Mouse (Mus musculus): Measurements from ENCODE around the gene Pilra.
"Not testable (repeated sequence)": the region's sequence is repeated elsewhere in the genome, so short reads cannot be mapped to it uniquely, and the experiment has no call there.

The Pilra gene

GRCm38 (mm10) chr5:137835966-137836520, at the start of gene Pilra:
Gene Pilra, minus strand, starts transcription at chr5:137836281.
- not testable (repeated sequence) for DNase-seq (ENCODE audit: low read depth, low spot score)

DNA sequence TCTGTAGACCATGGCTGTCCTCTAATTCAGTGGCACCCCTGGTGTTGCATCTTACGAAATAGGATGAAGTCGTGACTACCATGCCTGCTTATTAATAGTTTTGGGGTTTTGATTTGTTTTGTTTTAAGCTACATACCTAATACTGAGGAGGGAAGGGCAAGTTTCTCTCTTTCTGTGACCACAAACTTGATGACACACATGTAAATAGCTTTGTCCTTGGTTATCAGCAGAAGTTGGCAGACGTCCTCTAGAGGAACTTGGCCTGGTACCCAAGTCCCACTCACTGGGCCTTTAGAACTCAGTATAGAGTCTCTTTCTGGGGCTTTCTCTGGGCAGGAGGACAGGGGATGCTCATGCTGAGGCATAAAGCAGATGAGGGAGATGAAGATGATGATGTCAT, 47.3 kb upstream of the Pilra start:
- no peak for DNase-seq (ENCODE audit: low read depth, low spot score)

- DNase-seq (ENCODE audit: low read depth, low spot score): no peak
These were observed 46.8 kb upstream of the Pilra start for GRCm38 (mm10) chr5:137882922-137883321.

DNA sequence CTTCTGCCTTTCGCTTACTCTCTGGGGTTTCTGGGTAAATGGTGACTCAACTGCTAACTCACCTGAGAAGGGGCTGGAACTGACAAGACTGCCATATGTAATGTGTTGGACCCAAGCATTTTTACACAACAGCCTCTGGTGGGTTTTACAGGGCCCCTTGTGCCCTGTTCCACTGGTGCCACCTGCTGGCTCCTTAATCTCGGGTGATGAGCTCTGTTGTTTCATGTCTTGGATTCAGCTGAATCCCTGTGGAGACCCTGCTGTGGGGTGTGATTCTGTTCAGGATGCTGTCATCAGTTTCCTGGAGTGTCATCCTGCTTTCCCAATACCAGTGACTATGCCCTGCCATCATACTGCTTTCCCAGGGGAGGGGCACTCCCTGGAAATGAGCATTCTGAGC, 41.8 kb upstream of the Pilra start:
- DNase-seq (ENCODE audit: low read depth, low spot score): no peak

GRCm38 (mm10) chr5:137875054-137875453, 39.0 kb upstream of the Pilra start:
- no peak for DNase-seq (ENCODE audit: low read depth, low spot score)

DNA sequence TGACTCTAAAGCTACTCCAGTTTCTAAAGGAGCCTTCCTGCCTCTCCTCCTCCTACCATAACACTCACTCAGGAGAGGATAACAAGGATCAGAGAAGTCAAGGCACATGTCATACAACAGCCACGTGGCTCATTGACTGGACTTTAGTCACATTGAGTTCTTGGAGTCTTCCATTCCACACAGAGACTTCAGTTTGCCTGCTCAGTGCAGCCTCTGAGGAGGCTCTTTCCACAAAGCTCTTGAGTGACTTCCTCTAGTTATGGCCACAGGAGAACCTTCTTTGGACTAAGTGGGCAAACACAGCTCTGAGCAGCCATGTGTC, 36.3 kb upstream of the Pilra start:
- not testable (repeated sequence) for DNase-seq (ENCODE audit: low read depth, low spot score)

- not testable (repeated sequence) for DNase-seq (ENCODE audit: low read depth, low spot score)
These were observed 35.7 kb upstream of the Pilra start, which contains the start of gene Pilrb2 for GRCm38 (mm10) chr5:137871644-137872380. Gene Pilrb2, minus strand, starts transcription at chr5:137871815.

DNA sequence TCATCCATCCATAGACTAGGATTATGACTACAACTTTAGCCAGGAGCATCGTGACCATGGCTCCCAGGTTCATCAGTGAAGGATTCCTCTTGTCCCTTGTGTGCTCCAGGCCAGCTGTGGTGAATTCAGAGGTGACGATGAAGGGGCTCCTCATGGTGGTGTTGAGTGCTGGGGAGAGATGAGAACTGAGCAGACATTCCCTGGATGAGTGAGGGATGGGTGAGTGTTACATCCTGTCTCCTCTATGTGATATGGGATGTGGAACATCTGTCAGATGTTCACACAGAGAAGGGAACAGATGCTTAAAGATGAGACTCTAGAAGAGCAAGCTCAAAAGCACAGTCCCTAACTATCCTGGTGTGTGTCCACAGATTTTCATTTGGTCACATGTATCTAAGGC, 32.5 kb upstream of the Pilra start:
- not testable (repeated sequence) for DNase-seq (ENCODE audit: low read depth, low spot score)

- DNase-seq (ENCODE audit: low read depth, low spot score): not testable (repeated sequence)
These were observed 27.9 kb upstream of the Pilra start for GRCm38 (mm10) chr5:137864008-137864407.

GRCm38 (mm10) chr5:137857960-137858710, 22.1 kb upstream of the Pilra start, which contains the start of gene Pilrb1:
Gene Pilrb1, minus strand, starts transcription at chr5:137858106.
- not testable (repeated sequence) for DNase-seq (ENCODE audit: low read depth, low spot score)

- DNase-seq (ENCODE audit: low read depth, low spot score): not testable (repeated sequence)
These were observed 20.8 kb upstream of the Pilra start for GRCm38 (mm10) chr5:137856870-137857269.

- not testable (repeated sequence) for DNase-seq (ENCODE audit: low read depth, low spot score)
These were observed 18.8 kb upstream of the Pilra start for GRCm38 (mm10) chr5:137854907-137855306.

DNA sequence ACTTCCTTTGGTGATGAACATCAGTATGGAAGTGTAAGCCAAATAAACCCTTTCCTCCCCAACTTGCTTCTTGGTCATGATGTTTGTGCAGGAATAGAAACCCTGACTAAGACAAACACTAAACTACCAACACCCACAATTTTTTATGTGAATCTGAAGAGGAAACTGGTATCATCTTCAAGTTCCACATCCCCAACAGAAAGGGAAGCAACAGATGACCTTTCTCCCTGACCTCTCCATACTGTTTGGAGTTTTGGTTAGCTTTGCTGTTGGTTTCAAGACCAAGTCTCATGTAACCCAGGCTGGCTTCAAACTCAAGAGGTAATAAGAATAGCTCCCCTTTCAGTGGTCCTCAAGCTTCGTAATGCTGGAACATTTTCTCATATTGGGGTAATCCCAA, 14.2 kb upstream of the Pilra start:
- DNase-seq (ENCODE audit: low read depth, low spot score): not testable (repeated sequence)

DNA sequence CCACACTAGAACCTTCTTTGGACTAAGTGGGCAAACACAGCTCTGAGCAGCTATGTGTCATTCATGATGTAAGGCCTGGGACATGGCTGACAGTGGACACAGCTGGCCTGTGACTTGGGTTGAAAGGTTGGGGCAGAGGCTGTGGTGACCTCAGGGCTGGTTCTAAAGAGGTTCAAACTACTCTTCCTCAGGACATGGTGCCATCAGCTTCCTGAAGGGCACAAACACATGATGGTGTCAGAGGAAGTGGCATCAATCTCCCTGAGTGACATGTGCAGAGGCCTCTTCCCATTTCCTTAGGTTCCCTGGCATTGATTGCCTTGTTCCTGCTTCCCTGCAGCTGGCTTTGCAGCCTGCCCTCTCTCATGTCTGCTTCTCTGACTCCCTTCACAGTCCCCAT, 1.0 kb upstream of the Pilra start:
- DNase-seq (ENCODE audit: low read depth, low spot score): not testable (repeated sequence)

- no peak for DNase-seq (ENCODE audit: low read depth, low spot score)
These were observed 530 bp upstream of the Pilra start for GRCm38 (mm10) chr5:137836611-137837010.

DNA sequence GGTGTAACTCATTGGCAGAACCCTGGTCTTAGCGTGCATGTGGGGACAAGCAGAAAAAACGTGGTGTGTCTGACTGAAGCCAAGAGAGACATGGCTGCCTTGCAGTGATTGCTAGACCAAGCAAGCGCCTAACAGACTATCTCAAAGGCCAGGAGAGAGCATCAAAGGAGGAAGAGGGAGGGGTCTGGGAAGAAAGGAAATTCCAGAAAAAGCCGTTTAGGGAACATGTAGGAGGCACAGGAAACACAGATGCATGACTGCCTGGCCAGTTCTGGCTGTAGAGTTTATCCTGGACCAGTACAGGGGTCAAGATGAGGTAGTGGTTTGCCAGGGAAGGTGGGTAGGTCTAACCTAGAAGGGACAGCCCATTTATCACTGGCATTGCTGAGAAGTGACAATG, 2.6 kb downstream of the Pilra start:
- no peak for DNase-seq (ENCODE audit: low read depth, low spot score)

GRCm38 (mm10) chr5:137831506-137831905, 4.6 kb downstream of the Pilra start:
- no peak for DNase-seq (ENCODE audit: low read depth, low spot score)

- no peak for DNase-seq (ENCODE audit: low read depth, low spot score)
These were observed 5.0 kb downstream of the Pilra start for GRCm38 (mm10) chr5:137831106-137831505.

GRCm38 (mm10) chr5:137830238-137830637, 5.8 kb downstream of the Pilra start:
- DNase-seq (ENCODE audit: low read depth, low spot score): no peak

GRCm38 (mm10) chr5:137828694-137829093, 7.4 kb downstream of the Pilra start:
- no peak for DNase-seq (ENCODE audit: low read depth, low spot score)

DNA sequence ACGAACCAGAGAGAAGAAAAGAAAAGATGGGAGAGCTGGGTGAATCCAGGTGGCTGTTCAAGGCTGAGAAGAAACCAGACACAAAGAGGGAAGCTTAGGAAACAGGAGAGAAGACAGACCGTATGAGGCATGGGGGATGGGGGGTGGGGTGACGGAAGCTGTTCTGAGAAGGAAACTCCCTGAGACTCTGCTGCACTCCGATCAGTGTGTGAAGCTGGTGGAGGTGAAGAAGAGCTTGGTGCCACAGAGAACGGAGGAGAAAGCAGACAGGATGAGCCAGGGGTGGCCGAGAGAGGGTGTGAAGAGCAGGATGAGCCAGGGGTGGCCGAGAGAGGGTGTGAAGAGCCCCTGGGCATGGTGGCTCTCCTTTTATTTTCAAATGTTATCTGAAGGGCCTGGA, 9.7 kb downstream of the Pilra start:
- DNase-seq (ENCODE audit: low read depth, low spot score): no peak

DNA sequence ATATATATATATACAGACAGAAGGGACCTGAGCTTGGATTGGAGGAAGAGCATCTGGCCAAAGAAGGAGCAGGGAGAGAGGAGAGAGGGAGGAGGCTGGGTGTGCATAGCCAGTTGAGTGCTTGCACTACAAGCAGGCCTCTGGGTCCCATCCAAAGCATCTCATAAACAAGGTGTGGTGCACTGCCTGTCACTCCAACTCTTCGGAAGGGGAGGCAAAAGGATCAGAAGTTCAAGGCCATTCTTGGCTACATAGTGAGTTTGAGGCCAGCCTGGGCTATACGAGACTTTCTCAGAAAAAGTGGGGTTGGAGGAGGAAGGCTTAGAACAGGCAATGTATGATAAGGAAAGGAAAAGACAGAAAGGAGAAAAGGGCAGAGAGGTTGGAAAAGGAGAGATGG, 10.1 kb downstream of the Pilra start:
- no peak for DNase-seq (ENCODE audit: low read depth, low spot score)

DNA sequence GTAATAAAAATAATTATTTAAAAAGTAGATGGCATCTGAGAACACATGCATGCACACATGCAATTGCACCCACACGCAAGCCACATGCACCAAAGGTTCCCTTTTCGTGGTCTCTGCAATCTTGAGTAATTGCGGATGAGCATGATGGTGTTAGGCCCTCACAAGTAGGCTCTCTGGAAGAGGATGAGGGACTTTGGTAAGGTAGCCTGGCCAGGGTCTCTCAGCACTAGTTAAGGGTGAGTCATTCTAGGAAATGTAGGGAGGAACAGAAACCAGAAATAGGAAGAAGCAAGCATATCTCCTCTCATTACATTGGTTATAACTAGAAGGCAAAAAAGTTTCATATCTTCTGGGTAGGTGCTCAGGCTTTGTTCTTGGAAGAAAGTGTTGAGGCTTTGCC, 11.1 kb downstream of the Pilra start:
- DNase-seq (ENCODE audit: low read depth, low spot score): no peak

All from brain, embryonic 18.5 days (tissue).